Mouse (Mus musculus) limb, embryonic 13.5 days (tissue): ENCODE results near the gene Alkbh7. TPM values are rescaled to one million over a fixed set of nuclear protein-coding genes. Genes with fewer than 3 reads are reported as not detected.

ENCODE experiments used
- ATAC-seq: fragments of 200-750 bp; cut with Nextera tagmentation; 2 replicates; pipeline ENCODE4 v1.8.0; 2017; ENCODE audit warnings: low read depth, moderate number of reproducible peaks, moderate TSS enrichment; ENCODE audit not compliant: low FRiP score
- H3K27ac ChIP-seq: fragments of 300-500 bp; sonication (generic); 2 replicates; pipeline ENCODE4 v1.5.1; 2015; ENCODE audit warnings: inconsistent platforms, mild to moderate bottlenecking, moderate library complexity
- H3K27me3 ChIP-seq: fragments of 300-500 bp; sonication (generic); 2 replicates; pipeline ENCODE4 v1.6.1; 2015; ENCODE audit warnings: mild to moderate bottlenecking, inconsistent platforms
- H3K36me3 ChIP-seq: fragments of 300-500 bp; sonication (generic); 2 replicates; pipeline ENCODE4 v1.6.1; 2015; ENCODE audit warnings: inconsistent platforms, mild to moderate bottlenecking, moderate library complexity
- H3K4me1 ChIP-seq: fragments of 300-500 bp; sonication (generic); 2 replicates; pipeline ENCODE4 v1.6.1; 2015; ENCODE audit warnings: inconsistent platforms
- H3K4me2 ChIP-seq: fragments of 300-500 bp; sonication (generic); replicated peaks from 2 replicates; pipeline ENCODE4 v1.6.1; 2015; ENCODE audit warnings: inconsistent platforms, mild to moderate bottlenecking, moderate library complexity
- H3K4me3 ChIP-seq: fragments of 300-500 bp; sonication (generic); 2 replicates; pipeline ENCODE4 v1.5.1; 2015; ENCODE audit warnings: moderate library complexity, mild to moderate bottlenecking, inconsistent platforms
- H3K9ac ChIP-seq: fragments of 300-500 bp; sonication (generic); 2 replicates; pipeline ENCODE4 v1.6.1; 2015; ENCODE audit warnings: mild to moderate bottlenecking, inconsistent platforms
- H3K9me3 ChIP-seq: fragments of 300-500 bp; sonication (generic); 2 replicates; pipeline ENCODE4 v1.6.1; 2016; ENCODE audit warnings: inconsistent platforms
- WGBS: fragments of 180-500 bp; shearing (Covaris S2); methylation state at CpG from one replicate; pipeline ENCODE4 v1.1.7; 2015; 5-methylcytosine and 5-hydroxymethylcytosine counted together
- polyA plus RNA-seq: library from polyadenylated mRNA; unstranded; fragments of >200 nt; fragmentation: Nextera tagmentation; extraction: Ambion mirVana; gene quantifications from 2 replicates; pipeline ENCODE4 v1.2.1, GENCODE M21; 2015

The Alkbh7 gene
- polyA plus RNA-seq, 1 experiment from 2014 or later = 41.7 TPM

- no peak overlapping the region for H3K4me3 ChIP-seq
- H3K36me3 ChIP-seq = no peaks in the 10 kb centered on the region
- H3K9ac ChIP-seq = no peak overlapping the region
- peaks cover 9% of the 10 kb centered on the region; the same call in 1 of the 2 replicates for H3K27me3 ChIP-seq
- H3K4me1 ChIP-seq = peaks cover 2% of the 10 kb centered on the region
- no peaks in the 10 kb centered on the region for H3K9me3 ChIP-seq
- 60% methylated on average over 13 of the region's 14 CpGs for WGBS
- H3K4me2 ChIP-seq = no peak overlapping the region
- ATAC-seq = no peak
- no peak overlapping the region for H3K27ac ChIP-seq
These were observed 23.0 kb upstream of the Alkbh7 start for GRCm38 (mm10) chr17:56973956-56974707.

GRCm38 (mm10) chr17:56974708-56975240, 22.4 kb upstream of the Alkbh7 start:
- Histone ChIP-seq H3K27ac (no peak overlapping the region), H3K9ac (no peak overlapping the region), H3K9me3 (no peaks in the 10 kb centered on the region), H3K27me3 (peaks cover 9% of the 10 kb centered on the region; the same call in 1 of the 2 replicates), H3K36me3 (no peaks in the 10 kb centered on the region), H3K4me3 (no peak overlapping the region), H3K4me1 (peaks cover 6% of the 10 kb centered on the region), H3K4me2 (no peak overlapping the region)
- 57% methylated on average over 5 of the region's 5 CpGs for WGBS
- ATAC-seq = no peak

GRCm38 (mm10) chr17:56975391-56975790, 21.7 kb upstream of the Alkbh7 start:
- no peak overlapping the region for H3K27ac ChIP-seq
- peaks cover 6% of the 10 kb centered on the region for H3K4me1 ChIP-seq
- WGBS = 82% methylated on average over 3 of the region's 3 CpGs
- no peak for ATAC-seq
- no peaks in the 10 kb centered on the region for H3K36me3 ChIP-seq
- no peak overlapping the region for H3K4me2 ChIP-seq
- H3K27me3 ChIP-seq = peaks cover 3% of the 10 kb centered on the region; the same call in 1 of the 2 replicates
- no peaks in the 10 kb centered on the region for H3K9me3 ChIP-seq
- H3K9ac ChIP-seq = no peak overlapping the region
- no peak overlapping the region for H3K4me3 ChIP-seq

GRCm38 (mm10) chr17:56976531-56977390, 20.4 kb upstream of the Alkbh7 start:
- H3K9me3 ChIP-seq = no peaks in the 10 kb centered on the region
- peaks cover 6% of the 10 kb centered on the region for H3K4me1 ChIP-seq
- no peak overlapping the region for H3K27ac ChIP-seq
- H3K9ac ChIP-seq = no peak overlapping the region
- H3K27me3 ChIP-seq = 0 out of 2 replicates have a peak, but pooled peaks cover 2% of the 10 kb centered on the region
- H3K4me3 ChIP-seq = no peak overlapping the region
- no peak for ATAC-seq
- H3K4me2 ChIP-seq = no peak overlapping the region
- no peaks in the 10 kb centered on the region for H3K36me3 ChIP-seq
- 80% methylated on average over 8 of the region's 8 CpGs for WGBS

- H3K4me1 ChIP-seq = peaks cover 6% of the 10 kb centered on the region
- H3K9ac ChIP-seq = no peak overlapping the region
- no peaks in the 10 kb centered on the region for H3K27me3 ChIP-seq
- H3K4me2 ChIP-seq = no peak overlapping the region
- 21% methylated on average over 6 of the region's 8 CpGs for WGBS
- no peak overlapping the region for H3K27ac ChIP-seq
- H3K9me3 ChIP-seq = no peaks in the 10 kb centered on the region
- H3K36me3 ChIP-seq = no peaks in the 10 kb centered on the region
- ATAC-seq = no peak
- H3K4me3 ChIP-seq = no peak overlapping the region
These were observed 17.6 kb upstream of the Alkbh7 start for GRCm38 (mm10) chr17:56979524-56979923.

GRCm38 (mm10) chr17:56981049-56981448, 16.1 kb upstream of the Alkbh7 start:
- no peak overlapping the region for H3K4me2 ChIP-seq
- 61% methylated on average over 7 of the region's 7 CpGs for WGBS

GRCm38 (mm10) chr17:56982013-56982412, 15.1 kb upstream of the Alkbh7 start, which contains the start of gene Acer1:
Gene Acer1, minus strand, starts transcription at chr17:56982126.
- 74% methylated on average over 5 of the region's 5 CpGs for WGBS
- H3K27ac ChIP-seq = no peak within 1 kb of the TSS
- H3K4me1 ChIP-seq = peaks cover 6% of the 10 kb centered on the region
- H3K36me3 ChIP-seq = no peaks in the 10 kb centered on the region
- H3K9ac ChIP-seq = no peak within 1 kb of the TSS
- no peak within 1 kb of the TSS for H3K4me3 ChIP-seq
- no peak for ATAC-seq
- H3K27me3 ChIP-seq = no peaks in the 10 kb centered on the region
- H3K4me2 ChIP-seq = no peak within 1 kb of the TSS
- no peaks in the 10 kb centered on the region for H3K9me3 ChIP-seq

More at GRCm38 (mm10) chr17:56981049-56981448, 16.1 kb upstream of the Alkbh7 start:
- Histone ChIP-seq H3K9me3 (no peaks in the 10 kb centered on the region), H3K36me3 (no peaks in the 10 kb centered on the region), H3K27me3 (no peaks in the 10 kb centered on the region), H3K4me1 (peaks cover 6% of the 10 kb centered on the region), H3K9ac (no peak overlapping the region), H3K27ac (no peak overlapping the region), H3K4me3 (no peak overlapping the region)
- no peak for ATAC-seq

GRCm38 (mm10) chr17:56984886-56985285, 12.3 kb upstream of the Alkbh7 start:
- ATAC-seq = no peak
- no peaks in the 10 kb centered on the region for H3K27me3 ChIP-seq
- no peaks in the 10 kb centered on the region for H3K36me3 ChIP-seq
- no peak overlapping the region for H3K4me2 ChIP-seq
- no peak overlapping the region; the same call in 1 of the 2 replicates for H3K9ac ChIP-seq
- no peaks in the 10 kb centered on the region for H3K9me3 ChIP-seq
- H3K4me1 ChIP-seq = no peaks in the 10 kb centered on the region
- no peak overlapping the region for H3K4me3 ChIP-seq
- H3K27ac ChIP-seq = no peak overlapping the region
- whole genome bisulfite sequencing = 72% methylated on average over 9 of the region's 9 CpGs

GRCm38 (mm10) chr17:56985656-56986055, 11.5 kb upstream of the Alkbh7 start:
- H3K36me3 ChIP-seq = no peaks in the 10 kb centered on the region

GRCm38 (mm10) chr17:56986105-56986805, 10.9 kb upstream of the Alkbh7 start:
- WGBS = 89% methylated on average over 3 of the region's 3 CpGs
- Histone ChIP-seq H3K27me3 (no peaks in the 10 kb centered on the region), H3K36me3 (no peaks in the 10 kb centered on the region), H3K27ac (no peak overlapping the region), H3K9me3 (no peaks in the 10 kb centered on the region), H3K4me3 (no peak overlapping the region), H3K4me1 (peaks cover 6% of the 10 kb centered on the region), H3K9ac (no peak overlapping the region), H3K4me2 (no peak overlapping the region)
- ATAC-seq = no peak

More at GRCm38 (mm10) chr17:56985656-56986055, 11.5 kb upstream of the Alkbh7 start:
- no peak overlapping the region for H3K9ac ChIP-seq
- no peak for ATAC-seq
- H3K9me3 ChIP-seq = no peaks in the 10 kb centered on the region
- no peak overlapping the region for H3K4me3 ChIP-seq
- no peak overlapping the region for H3K27ac ChIP-seq
- WGBS = 66% methylated on average over 3 of the region's 3 CpGs
- no peaks in the 10 kb centered on the region for H3K27me3 ChIP-seq
- no peaks in the 10 kb centered on the region for H3K4me1 ChIP-seq
- H3K4me2 ChIP-seq = no peak overlapping the region

GRCm38 (mm10) chr17:56988441-56988840, 8.7 kb upstream of the Alkbh7 start:
- no peak overlapping the region for H3K9ac ChIP-seq
- peaks cover 19% of the 10 kb centered on the region for H3K36me3 ChIP-seq
- peaks cover 7% of the 10 kb centered on the region for H3K4me1 ChIP-seq
- H3K27ac ChIP-seq = no peak overlapping the region
- no peaks in the 10 kb centered on the region for H3K27me3 ChIP-seq
- WGBS = 80% methylated on average over 7 of the region's 7 CpGs
- H3K9me3 ChIP-seq = no peaks in the 10 kb centered on the region
- no peak overlapping the region for H3K4me2 ChIP-seq
- H3K4me3 ChIP-seq = no peak overlapping the region
- ATAC-seq = no peak
